Mouse (Mus musculus) CH12.LX (cell line): ENCODE data around the gene Traf3.

Experiments
- CTCF ChIP-seq, 2 experiments: IDR thresholded peaks in 1 of 2; conservative IDR thresholded peaks in 1 of 2; 2 replicates each; pipeline ENCODE4 v1.5.1; 2011 to 2012; ENCODE audit warnings: low read depth in 2 of 2, low read length in 2 of 2, improper control_type of control experiment in 1 of 2, inconsistent platforms in 1 of 2, mild to moderate bottlenecking in 1 of 2, moderate library complexity in 1 of 2
- EP300 ChIP-seq: IDR thresholded peaks from 2 replicates; pipeline ENCODE4 v1.6.1; 2011; ENCODE audit warnings: low read length, improper control_type of control experiment
- PAX5 ChIP-seq: IDR thresholded peaks from 2 replicates; pipeline ENCODE4 v1.6.1; 2012; ENCODE audit warnings: low read length, inconsistent platforms, mixed read lengths

- TF ChIP-seq PAX5: no peak
- no peak for TF ChIP-seq EP300
- no peak for TF ChIP-seq CTCF (conservative IDR thresholded peaks at IDR 0.05 in 1 of 2, IDR thresholded peaks at IDR 0.05 in 1 of 2; ENCODE audit: low read depth in 2 of 2, low read length in 2 of 2)
Measured at GRCm38 (mm10) chr12:111274447-111275149, 108.4 kb downstream of the Traf3 start.
